Mouse (Mus musculus) limb, embryonic 12.5 days (tissue): Measurements from ENCODE around the gene Def8. TPM values are rescaled to one million over a fixed set of nuclear protein-coding genes. Genes with fewer than 3 reads are reported as not detected.
A peak's percentile ranks its signal among the peaks of the same experiment; 100 is the strongest.

ENCODE experiments used
- ATAC-seq: fragments of 200-750 bp; cut with Nextera tagmentation; 2 replicates; pipeline ENCODE4 v1.8.0; 2017; ENCODE audit warnings: low read depth, moderate TSS enrichment; ENCODE audit not compliant: insufficient number of reproducible peaks, insufficient read depth, low FRiP score, low TSS enrichment
- H3K27ac ChIP-seq: fragments of 300-500 bp; sonication (generic); 2 replicates; pipeline ENCODE4 v1.5.1; 2016; ENCODE audit warnings: mild to moderate bottlenecking, moderate library complexity
- H3K27me3 ChIP-seq: fragments of 300-500 bp; sonication (generic); 2 replicates; pipeline ENCODE4 v1.6.1; 2016; ENCODE audit warnings: mild to moderate bottlenecking, moderate library complexity
- H3K36me3 ChIP-seq: fragments of 300-500 bp; sonication (generic); 2 replicates; pipeline ENCODE4 v1.6.1; 2016; ENCODE audit warnings: mild to moderate bottlenecking, moderate library complexity
- H3K4me1 ChIP-seq: fragments of 300-500 bp; sonication (generic); replicated peaks from 2 replicates; pipeline ENCODE4 v1.6.1; 2016
- H3K4me2 ChIP-seq: fragments of 300-500 bp; sonication (generic); 2 replicates; pipeline ENCODE4 v1.6.1; 2016; ENCODE audit warnings: mild to moderate bottlenecking, moderate library complexity
- H3K4me3 ChIP-seq: fragments of 300-500 bp; sonication (generic); replicated peaks from 2 replicates; pipeline ENCODE4 v1.5.1; 2016; ENCODE audit warnings: mild to moderate bottlenecking
- H3K9ac ChIP-seq: fragments of 300-500 bp; sonication (generic); replicated peaks from 2 replicates; pipeline ENCODE4 v1.6.1; 2016; ENCODE audit warnings: mild to moderate bottlenecking, moderate library complexity
- H3K9me3 ChIP-seq: fragments of 300-500 bp; sonication (generic); 2 replicates; pipeline ENCODE4 v1.6.1; 2016; ENCODE audit warnings: mild to moderate bottlenecking, moderate library complexity
- WGBS: fragments of 180-500 bp; shearing (Covaris S2); methylation state at CpG from one replicate; pipeline ENCODE4 v1.1.7; 2016; 5-methylcytosine and 5-hydroxymethylcytosine counted together
- polyA plus RNA-seq: library from polyadenylated mRNA; unstranded; fragments of >200 nt; fragmentation: Nextera tagmentation; extraction: Ambion mirVana; gene quantifications from 2 replicates; pipeline ENCODE4 v1.2.1, GENCODE M21; 2016

Def8 gene
- polyA plus RNA-seq: 40.4 and 40.6 TPM in 2 replicates

GRCm38 (mm10) chr8:123423441-123423840, at the start of gene Def8:
Gene Def8, plus strand, starts transcription at chr8:123423527.
- Histone ChIP-seq H3K36me3 (no peaks in the 10 kb centered on the region), H3K27ac (no peak within 1 kb of the TSS), H3K9ac (no peak within 1 kb of the TSS), H3K4me2 (peak within 1 kb of the TSS; percentile 43), H3K27me3 (no peaks in the 10 kb centered on the region; the same call in 1 of the 2 replicates), H3K9me3 (peaks cover 21% of the 10 kb centered on the region), H3K4me3 (peak within 1 kb of the TSS; percentile 16; the same call in 1 of the 2 replicates), H3K4me1 (no peaks in the 10 kb centered on the region; the same call in 1 of the 2 replicates)
- ATAC-seq: no peak
- whole genome bisulfite sequencing: 68% methylated on average over 7 of the region's 7 CpGs

DNA sequence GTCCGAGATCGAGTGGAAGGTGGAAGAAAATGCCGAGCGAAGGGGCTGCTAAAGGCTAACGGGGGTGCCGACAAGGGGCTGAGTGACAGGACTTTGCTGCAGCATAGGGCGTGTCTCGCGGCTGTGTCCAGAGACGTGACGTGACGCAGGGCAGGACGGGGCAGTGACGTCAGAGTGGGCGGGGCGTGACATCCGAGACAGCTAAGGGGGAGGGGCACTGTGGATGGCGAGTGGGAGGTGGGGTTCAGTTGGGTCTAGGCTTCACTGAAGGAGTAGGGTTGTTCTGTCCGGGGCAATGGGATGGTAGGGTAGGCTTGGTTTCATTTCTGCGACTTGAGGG, 49.1 kb upstream of the Def8 start:
- under 1% methylated on average over 20 of the region's 20 CpGs for WGBS
- Histone ChIP-seq H3K36me3 (peaks cover 8% of the 10 kb centered on the region), H3K4me3 (peak overlapping the region; percentile 71), H3K9me3 (no peaks in the 10 kb centered on the region), H3K4me1 (peaks cover 15% of the 10 kb centered on the region), H3K4me2 (peak overlapping the region; percentile 81), H3K27me3 (no peaks in the 10 kb centered on the region), H3K9ac (peak overlapping the region; percentile 77), H3K27ac (peak overlapping the region; percentile 97)
- ATAC-seq: peak; percentile 81

- Histone ChIP-seq H3K4me2 (no peak overlapping the region), H3K27me3 (no peaks in the 10 kb centered on the region), H3K9ac (no peak overlapping the region), H3K36me3 (peaks cover 8% of the 10 kb centered on the region), H3K4me1 (peaks cover 15% of the 10 kb centered on the region), H3K27ac (no peak overlapping the region), H3K9me3 (no peaks in the 10 kb centered on the region), H3K4me3 (no peak overlapping the region)
- no peak for ATAC-seq
- WGBS: 78% methylated on average over 10 of the region's 10 CpGs
Observed at GRCm38 (mm10) chr8:123375701-123376100, 47.6 kb upstream of the Def8 start.

DNA sequence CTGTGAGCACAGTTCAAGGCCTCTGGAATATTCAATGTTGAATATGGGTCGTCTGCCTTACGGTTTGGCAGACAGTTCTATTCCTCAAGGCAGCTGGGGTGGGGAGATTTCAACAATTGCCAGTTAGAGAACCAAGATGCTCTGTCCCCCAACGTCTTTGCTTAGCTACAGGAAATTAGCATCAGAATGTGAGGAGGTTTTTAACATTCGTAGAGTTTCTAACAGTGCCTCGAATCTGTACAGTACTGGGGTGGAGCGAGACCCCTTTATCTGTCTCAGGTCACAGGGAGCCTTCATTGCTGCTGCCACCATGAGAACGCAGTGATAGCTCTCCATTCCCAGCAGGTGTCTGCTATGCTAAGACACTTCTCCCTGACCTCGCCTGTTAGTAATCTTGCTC, 47.2 kb upstream of the Def8 start:
- WGBS: 76% methylated on average over 8 of the region's 8 CpGs
- no peaks in the 10 kb centered on the region for H3K27me3 ChIP-seq
- H3K36me3 ChIP-seq: peaks cover 12% of the 10 kb centered on the region
- H3K27ac ChIP-seq: no peak overlapping the region
- H3K9me3 ChIP-seq: no peaks in the 10 kb centered on the region
- H3K9ac ChIP-seq: no peak overlapping the region
- no peak overlapping the region for H3K4me2 ChIP-seq
- peaks cover 15% of the 10 kb centered on the region for H3K4me1 ChIP-seq
- ATAC-seq: no peak
- H3K4me3 ChIP-seq: no peak overlapping the region

- 96% methylated on average over 4 of the region's 4 CpGs for WGBS
- ATAC-seq: no peak
- Histone ChIP-seq H3K4me2 (no peak overlapping the region), H3K9ac (no peak overlapping the region), H3K9me3 (no peaks in the 10 kb centered on the region), H3K4me3 (no peak overlapping the region), H3K27ac (no peak overlapping the region), H3K36me3 (peaks cover 64% of the 10 kb centered on the region), H3K4me1 (no peaks in the 10 kb centered on the region), H3K27me3 (no peaks in the 10 kb centered on the region)
Observed at GRCm38 (mm10) chr8:123381711-123382110, 41.6 kb upstream of the Def8 start.

DNA sequence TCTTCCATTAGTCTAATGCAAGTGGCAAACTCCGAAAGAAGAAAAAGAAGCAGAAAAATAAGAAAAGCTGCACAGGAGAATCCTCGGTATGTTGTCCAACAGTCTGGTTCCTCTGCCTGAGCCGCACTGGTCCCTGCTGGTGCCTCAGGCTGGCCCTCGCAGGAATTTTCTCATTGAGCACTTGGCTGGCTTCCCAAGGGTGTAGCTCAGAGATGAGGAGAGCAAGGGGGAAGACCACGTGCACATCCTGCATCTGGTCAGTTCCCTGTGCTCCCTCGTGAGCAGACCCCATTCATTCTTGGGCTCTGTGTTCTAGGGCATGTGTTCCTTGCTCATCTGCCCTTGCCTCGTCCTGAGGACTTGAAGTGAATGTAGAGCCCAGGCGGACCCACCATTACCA, 40.8 kb upstream of the Def8 start:
- Histone ChIP-seq H3K9ac (no peak overlapping the region), H3K4me2 (no peak overlapping the region), H3K4me3 (no peak overlapping the region), H3K4me1 (no peaks in the 10 kb centered on the region), H3K27ac (no peak overlapping the region), H3K36me3 (peaks cover 68% of the 10 kb centered on the region), H3K27me3 (no peaks in the 10 kb centered on the region), H3K9me3 (no peaks in the 10 kb centered on the region)
- no peak for ATAC-seq
- WGBS: 92% methylated on average over 8 of the region's 8 CpGs

DNA sequence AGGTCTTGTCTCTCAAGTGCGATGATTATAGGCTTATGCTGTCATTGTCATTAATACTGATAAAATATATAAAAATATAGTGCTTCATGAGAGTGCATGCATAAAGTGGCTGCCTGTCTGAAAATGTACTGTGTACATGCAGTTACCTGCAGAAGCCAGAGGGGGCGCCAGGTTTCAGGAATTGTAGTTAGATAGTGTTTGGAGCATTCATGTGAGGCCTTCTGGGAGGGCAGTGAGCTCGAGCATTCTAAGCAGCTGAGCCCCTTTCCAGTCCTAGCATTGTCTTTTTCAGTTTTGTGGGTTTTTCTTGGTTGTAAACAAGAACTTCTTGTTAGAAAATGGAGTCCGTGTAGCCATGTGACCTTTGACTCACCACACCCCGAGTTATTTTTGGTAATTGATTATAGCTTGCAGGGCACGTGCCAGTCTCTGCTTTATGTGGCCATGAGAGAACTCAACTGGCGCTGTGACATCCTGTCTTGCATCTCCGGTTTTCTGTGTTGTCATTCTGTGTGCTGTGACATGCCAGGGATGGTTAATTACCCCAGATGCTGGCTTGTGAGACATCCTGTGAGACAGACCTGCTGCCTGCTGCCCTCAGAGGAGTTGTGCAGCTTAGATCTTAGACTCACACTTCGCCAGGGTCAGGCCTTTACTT, 38.3 kb upstream of the Def8 start:
- whole genome bisulfite sequencing: 75% methylated on average over 9 of the region's 9 CpGs
- peaks cover 93% of the 10 kb centered on the region for H3K36me3 ChIP-seq

GRCm38 (mm10) chr8:123387041-123387440, 36.3 kb upstream of the Def8 start:
- 83% methylated on average over 3 of the region's 3 CpGs for WGBS

More for the DNA sequence above, 38.3 kb upstream of the Def8 start:
- Histone ChIP-seq H3K9me3 (no peaks in the 10 kb centered on the region), H3K4me2 (no peak overlapping the region), H3K27ac (no peak overlapping the region), H3K4me1 (no peaks in the 10 kb centered on the region), H3K27me3 (no peaks in the 10 kb centered on the region), H3K9ac (no peak overlapping the region), H3K4me3 (no peak overlapping the region)
- no peak for ATAC-seq

DNA sequence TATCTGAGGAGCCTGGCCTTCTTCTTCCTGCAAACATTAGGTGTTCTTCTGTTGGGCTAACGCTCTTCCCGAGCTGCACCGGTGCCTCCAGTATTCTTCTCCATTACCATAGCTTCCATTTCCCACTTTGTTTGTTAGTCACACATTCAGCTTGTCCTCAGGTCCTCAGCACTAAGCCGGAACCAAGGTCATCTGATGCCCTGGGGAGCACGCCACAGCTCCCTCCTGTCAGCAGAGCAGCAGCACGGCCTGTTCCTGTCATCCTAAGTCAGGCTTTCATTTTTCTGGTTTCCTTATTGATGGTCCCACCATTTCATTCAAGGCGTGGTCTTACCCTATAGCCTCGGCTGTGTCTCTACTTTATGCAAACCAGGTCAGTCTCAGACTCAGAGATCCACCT, 35.5 kb upstream of the Def8 start:
- ATAC-seq: no peak
- no peaks in the 10 kb centered on the region for H3K9me3 ChIP-seq
- H3K27me3 ChIP-seq: no peaks in the 10 kb centered on the region
- H3K27ac ChIP-seq: no peak overlapping the region
- H3K4me1 ChIP-seq: no peaks in the 10 kb centered on the region
- peaks cover 100% of the 10 kb centered on the region for H3K36me3 ChIP-seq
- WGBS: 89% methylated on average over 8 of the region's 8 CpGs
- H3K9ac ChIP-seq: no peak overlapping the region
- no peak overlapping the region for H3K4me3 ChIP-seq
- no peak overlapping the region for H3K4me2 ChIP-seq

More at GRCm38 (mm10) chr8:123387041-123387440, 36.3 kb upstream of the Def8 start:
- no peak for ATAC-seq
- Histone ChIP-seq H3K9ac (no peak overlapping the region), H3K4me2 (no peak overlapping the region), H3K27me3 (no peaks in the 10 kb centered on the region), H3K27ac (no peak overlapping the region), H3K36me3 (peaks cover 100% of the 10 kb centered on the region), H3K9me3 (no peaks in the 10 kb centered on the region), H3K4me3 (no peak overlapping the region), H3K4me1 (no peaks in the 10 kb centered on the region)

DNA sequence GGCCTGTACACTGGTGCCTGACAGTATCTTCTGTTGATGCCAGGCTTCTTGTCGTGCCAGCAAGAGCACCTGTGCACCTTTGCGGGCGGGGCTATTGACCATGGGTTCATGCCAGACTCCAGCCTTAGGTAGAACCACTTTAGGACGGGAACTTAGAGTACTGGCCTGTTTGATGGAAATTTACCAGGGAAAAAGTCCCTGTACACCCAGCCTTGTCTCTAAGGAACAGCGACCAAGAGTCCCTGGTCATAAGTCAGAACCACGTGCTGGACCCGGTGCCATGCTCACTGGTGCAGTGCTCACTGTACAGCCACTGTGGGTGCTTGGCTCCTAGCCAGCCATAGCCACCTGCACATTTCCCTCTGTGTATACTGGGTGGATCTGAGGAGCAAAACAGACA, 34.3 kb upstream of the Def8 start:
- peaks cover 100% of the 10 kb centered on the region for H3K36me3 ChIP-seq
- H3K4me3 ChIP-seq: no peak overlapping the region

DNA sequence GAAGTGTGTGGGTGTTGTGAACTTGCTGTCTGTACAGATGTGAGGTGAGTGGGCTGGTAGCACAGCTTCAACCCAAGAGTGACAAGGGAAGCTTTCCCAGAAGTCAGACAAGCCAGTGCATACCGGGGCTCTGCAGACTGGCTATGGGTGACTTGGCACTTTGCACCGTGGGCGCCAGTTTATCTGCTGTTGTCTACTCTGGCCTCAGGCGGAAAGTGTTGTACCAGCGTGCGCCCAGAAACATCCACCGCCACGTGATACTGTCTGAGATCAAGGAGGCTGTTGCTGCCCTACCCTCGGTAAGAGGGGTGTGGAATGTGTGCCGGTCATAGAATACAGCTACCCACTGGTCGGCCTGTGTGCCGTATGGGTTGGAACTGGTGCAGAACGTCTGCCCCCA, 25.0 kb upstream of the Def8 start:
- WGBS: 91% methylated on average over 13 of the region's 13 CpGs
- H3K36me3 ChIP-seq: peaks cover 100% of the 10 kb centered on the region

More for the DNA sequence above, 34.3 kb upstream of the Def8 start:
- Histone ChIP-seq H3K27ac (no peak overlapping the region), H3K9ac (no peak overlapping the region), H3K9me3 (no peaks in the 10 kb centered on the region), H3K27me3 (no peaks in the 10 kb centered on the region), H3K4me2 (no peak overlapping the region), H3K4me1 (no peaks in the 10 kb centered on the region)
- WGBS: 95% methylated on average over 7 of the region's 7 CpGs
- no peak for ATAC-seq

GRCm38 (mm10) chr8:123401936-123402335, 21.4 kb upstream of the Def8 start:
- WGBS: 88% methylated on average over 9 of the region's 9 CpGs
- ATAC-seq: no peak
- H3K27me3 ChIP-seq: no peaks in the 10 kb centered on the region; the same call in 1 of the 2 replicates
- no peak overlapping the region for H3K4me2 ChIP-seq
- no peak overlapping the region for H3K27ac ChIP-seq
- H3K9me3 ChIP-seq: no peaks in the 10 kb centered on the region
- no peak overlapping the region for H3K9ac ChIP-seq
- no peaks in the 10 kb centered on the region for H3K4me1 ChIP-seq
- no peak overlapping the region for H3K4me3 ChIP-seq
- peaks cover 66% of the 10 kb centered on the region for H3K36me3 ChIP-seq

More for the DNA sequence above, 25.0 kb upstream of the Def8 start:
- Histone ChIP-seq H3K27ac (no peak overlapping the region), H3K9ac (no peak overlapping the region), H3K27me3 (no peaks in the 10 kb centered on the region; the same call in 1 of the 2 replicates), H3K9me3 (no peaks in the 10 kb centered on the region), H3K4me1 (no peaks in the 10 kb centered on the region), H3K4me3 (no peak overlapping the region), H3K4me2 (no peak overlapping the region)
- ATAC-seq: no peak
